Mouse (Mus musculus) bone marrow macrophage, adult 2 months (primary cell): ENCODE measurements around the gene Cd80.

ENCODE experiments used
- CTCF ChIP-seq: IDR thresholded peaks from 2 replicates; pipeline ENCODE4 v1.5.1; 2012; ENCODE audit warnings: low read depth, mild to moderate bottlenecking, low read length, moderate library complexity
- POLR2A ChIP-seq: IDR thresholded peaks from 2 replicates; pipeline ENCODE4 v1.6.1; 2012; ENCODE audit warnings: mild to moderate bottlenecking, low read depth, low read length, borderline replicate concordance

- TF ChIP-seq POLR2A (no peak), CTCF (no peak)
These were observed 14.1 kb downstream of the Cd80 start for GRCm38 (mm10) chr16:38469437-38469836.
